Mouse (Mus musculus) hindbrain, embryonic 14.5 days (tissue): ENCODE measurements around the gene Epb42. TPM values are rescaled to one million over a fixed set of nuclear protein-coding genes. Genes with fewer than 3 reads are reported as not detected.
A peak's percentile ranks its signal among the peaks of the same experiment; 100 is the strongest.
"Not testable (repeated sequence)": the region's sequence is repeated elsewhere in the genome, so short reads cannot be mapped to it uniquely, and the experiment has no call there.

ENCODE experiments used
- ATAC-seq: fragments of 200-750 bp; cut with Nextera tagmentation; 2 replicates; pipeline ENCODE4 v1.8.0; 2017; ENCODE audit warnings: moderate number of reproducible peaks, mild to moderate bottlenecking, moderate TSS enrichment, moderate library complexity; ENCODE audit not compliant: low FRiP score
- DNase-seq: peaks from one replicate; pipeline ENCODE4 v3.0.0-alpha.2; 2015; ENCODE audit warnings: low spot score
- H3K27ac ChIP-seq: fragments of 300-500 bp; sonication (generic); 2 replicates; pipeline ENCODE4 v1.5.1; 2014; ENCODE audit warnings: mild to moderate bottlenecking, moderate library complexity
- H3K27me3 ChIP-seq: fragments of 300-500 bp; sonication (generic); 2 replicates; pipeline ENCODE4 v1.6.1; 2014; ENCODE audit warnings: mild to moderate bottlenecking, low read length, mixed read lengths; ENCODE audit not compliant: control insufficient read depth, insufficient read depth
- H3K36me3 ChIP-seq: fragments of 300-500 bp; sonication (generic); replicated peaks from 2 replicates; pipeline ENCODE4 v1.6.1; 2014; ENCODE audit not compliant: control insufficient read depth, insufficient read depth
- H3K4me1 ChIP-seq: fragments of 300-500 bp; sonication (generic); replicated peaks from 2 replicates; pipeline ENCODE4 v1.6.1; 2014; ENCODE audit warnings: antibody characterized with exemption, low read length, mixed read lengths; ENCODE audit not compliant: control insufficient read depth, insufficient read depth
- H3K4me2 ChIP-seq: fragments of 300-500 bp; sonication (generic); replicated peaks from 2 replicates; pipeline ENCODE4 v1.6.1; 2014; ENCODE audit warnings: mild to moderate bottlenecking, moderate library complexity
- H3K4me3 ChIP-seq: fragments of 300-500 bp; sonication (generic); replicated peaks from 2 replicates; pipeline ENCODE4 v1.5.1; 2014; ENCODE audit warnings: mild to moderate bottlenecking, low read length
- H3K9ac ChIP-seq: fragments of 300-500 bp; sonication (generic); 2 replicates; pipeline ENCODE4 v1.6.1; 2014
- H3K9me3 ChIP-seq: fragments of 300-500 bp; sonication (generic); 2 replicates; pipeline ENCODE4 v1.6.1; 2016; ENCODE audit warnings: low read length; ENCODE audit not compliant: control insufficient read depth
- WGBS: fragments of 180-500 bp; shearing (Covaris S2); extraction: QIAGEN DNeasy Blood & Tissue Kit; methylation state at CpG from one replicate; pipeline ENCODE4 v1.1.7; 2014; 5-methylcytosine and 5-hydroxymethylcytosine counted together
- microRNA-seq: library from miRNA; unstranded; fragments of <30 nt; microRNA quantifications from one replicate; pipeline ENCODE4, GENCODE M21; 2016
- polyA plus RNA-seq: library from polyadenylated mRNA; unstranded; fragments of >200 nt; fragmentation: Nextera tagmentation; extraction: Ambion mirVana; gene quantifications from 2 replicates; pipeline ENCODE4 v1.2.1, GENCODE M21; 2014

Epb42 gene
- polyA plus RNA-seq, 1 experiment from 2014 or later = 1.1 TPM

DNA sequence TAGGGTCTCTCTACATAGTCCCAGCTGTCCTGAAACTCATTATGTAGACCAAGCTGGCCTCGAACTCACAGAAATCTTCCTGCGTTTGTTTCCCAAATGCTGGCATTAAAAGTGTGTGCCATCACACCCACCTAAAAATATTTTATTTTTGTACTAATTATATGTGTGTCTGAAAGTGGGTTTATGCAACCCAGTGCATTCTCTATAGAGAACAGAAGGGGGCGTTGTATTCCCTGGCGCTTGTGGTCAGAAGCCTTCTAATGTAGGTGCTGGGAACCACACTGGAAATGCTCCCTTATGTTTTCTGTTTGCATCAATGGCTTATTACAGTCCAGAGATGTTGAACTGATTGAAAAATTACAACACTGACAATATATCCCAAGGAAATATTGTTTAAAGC lies 60.6 kb downstream of the Epb42 start:
- Histone ChIP-seq H3K9me3 (no peaks in the 10 kb centered on the region), H3K4me1 (peaks cover 11% of the 10 kb centered on the region), H3K27ac (no peak overlapping the region), H3K9ac (no peak overlapping the region), H3K4me2 (peak overlapping the region; percentile 66), H3K4me3 (peak overlapping the region; percentile 50; the same call in 1 of the 2 replicates), H3K36me3 (peaks cover 15% of the 10 kb centered on the region; the same call in 1 of the 2 replicates), H3K27me3 (no peaks in the 10 kb centered on the region)
- WGBS = 51% methylated on average over 4 of the region's 4 CpGs
- ATAC-seq (no peak), DNase-seq (no peak)

- no peak overlapping the region for H3K4me2 ChIP-seq
- H3K4me3 ChIP-seq = no peak overlapping the region
- 23% methylated on average over 5 of the region's 5 CpGs for WGBS
- H3K27ac ChIP-seq = no peak overlapping the region
- DNase-seq = no peak
- ATAC-seq = no peak
- no peaks in the 10 kb centered on the region for H3K27me3 ChIP-seq
- no peaks in the 10 kb centered on the region for H3K9me3 ChIP-seq
- H3K9ac ChIP-seq = no peak overlapping the region
- H3K36me3 ChIP-seq = no peaks in the 10 kb centered on the region
- peaks cover 25% of the 10 kb centered on the region for H3K4me1 ChIP-seq
These were observed 63.9 kb downstream of the Epb42 start for GRCm38 (mm10) chr2:120972964-120973363.

DNA sequence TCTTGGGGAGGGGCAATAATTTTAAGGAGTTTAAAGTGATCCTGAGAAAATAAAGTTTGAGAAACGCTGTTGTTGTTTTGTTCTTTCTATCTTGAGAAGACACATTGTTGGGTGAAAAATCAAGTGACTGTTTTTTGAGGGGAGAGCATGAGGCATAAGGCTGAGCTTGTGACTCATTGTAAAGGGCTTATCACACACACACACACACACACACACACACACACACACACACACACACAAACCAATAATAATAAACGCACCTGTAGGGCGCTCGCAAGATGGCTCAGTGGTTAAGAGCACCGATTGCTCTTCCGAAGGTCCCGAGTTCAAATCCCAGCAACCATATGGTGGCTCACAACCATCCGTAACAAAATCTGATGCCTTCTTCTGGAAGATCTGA lies 64.6 kb downstream of the Epb42 start:
- not testable (repeated sequence) for H3K4me3 ChIP-seq, DNase-seq, H3K9me3 ChIP-seq, H3K27ac ChIP-seq, H3K36me3 ChIP-seq, H3K27me3 ChIP-seq, H3K4me2 ChIP-seq, ATAC-seq, H3K9ac ChIP-seq
- H3K4me1 ChIP-seq = peaks cover 22% of the 10 kb centered on the region
- 94% methylated on average over 8 of the region's 8 CpGs for WGBS

GRCm38 (mm10) chr2:120971766-120972165 lies 65.1 kb downstream of the Epb42 start:
- Histone ChIP-seq H3K4me2 (peak overlapping the region; percentile 68), H3K4me1 (peaks cover 22% of the 10 kb centered on the region), H3K4me3 (peak overlapping the region; percentile 67; the same call in 1 of the 2 replicates), H3K27me3 (no peaks in the 10 kb centered on the region), H3K9ac (no peak overlapping the region), H3K27ac (no peak overlapping the region), H3K36me3 (no peaks in the 10 kb centered on the region; the same call in 1 of the 2 replicates), H3K9me3 (no peaks in the 10 kb centered on the region)
- ATAC-seq (no peak), DNase-seq (no peak)
- 94% methylated on average over 4 of the region's 4 CpGs for WGBS

- H3K4me3 ChIP-seq = peak within 1 kb of the TSS; percentile 67
- H3K27me3 ChIP-seq = no peaks in the 10 kb centered on the region
- H3K9me3 ChIP-seq = no peaks in the 10 kb centered on the region
- peak; percentile 86 for DNase-seq
- ATAC-seq = peak; percentile 91
- peak within 1 kb of the TSS; percentile 68 for H3K4me2 ChIP-seq
- under 1% methylated on average over 39 of the region's 39 CpGs for WGBS
- no peaks in the 10 kb centered on the region; the same call in 1 of the 2 replicates for H3K36me3 ChIP-seq
- peak within 1 kb of the TSS; percentile 80 for H3K9ac ChIP-seq
- peaks cover 22% of the 10 kb centered on the region for H3K4me1 ChIP-seq
- peak within 1 kb of the TSS; percentile 86 for H3K27ac ChIP-seq
These were observed 66.3 kb downstream of the Epb42 start, which contains the start of gene Ubr1 for GRCm38 (mm10) chr2:120970559-120971080. Ubr1 (minus strand) TSS chr2:120970715.

- Histone ChIP-seq H3K4me1 (peaks cover 22% of the 10 kb centered on the region), H3K36me3 (no peaks in the 10 kb centered on the region; the same call in 1 of the 2 replicates), H3K4me3 (peak overlapping the region; percentile 67), H3K9ac (peak overlapping the region; percentile 80), H3K27ac (peak overlapping the region; percentile 86), H3K27me3 (no peaks in the 10 kb centered on the region), H3K4me2 (peak overlapping the region; percentile 68), H3K9me3 (no peaks in the 10 kb centered on the region)
- DNase-seq (peak; percentile 36), ATAC-seq (no peak; the same call in none of the 2 replicates)
- under 1% methylated on average over 23 of the region's 23 CpGs for WGBS
These were observed 66.8 kb downstream of the Epb42 start for GRCm38 (mm10) chr2:120970045-120970539.

Small RNA genes within 50 kb of the gene (microRNA-seq; reads per million reads assigned to microRNA genes)
- not detected for gene Gm44325

Other genes with a start within 250 kb of the Epb42 start
- gene Cdan1, start 186.9 kb downstream of the Epb42 start, polyA plus RNA-seq = 8.9 and 9.9 TPM in 2 replicates
- 17.4 and 18.1 TPM in 2 replicates for gene Ttbk2, start 186.5 kb downstream of the Epb42 start, polyA plus RNA-seq
- 32.8 and 36.3 TPM in 2 replicates for gene Ubr1, start 66.4 kb downstream of the Epb42 start, polyA plus RNA-seq
- gene Tmem62, start 60.1 kb downstream of the Epb42 start, polyA plus RNA-seq = 18.5 and 18.9 TPM in 2 replicates
- 76.1 and 87.1 TPM in 2 replicates for gene Ccndbp1, start 28.7 kb downstream of the Epb42 start, polyA plus RNA-seq
- gene Tgm5, start 48.8 kb upstream of the Epb42 start, polyA plus RNA-seq = 0.22 and 0.24 TPM in 2 replicates
- not detected in 2 replicates for gene Tgm7, start 72.7 kb upstream of the Epb42 start, polyA plus RNA-seq
- gene Adal, start 103.4 kb upstream of the Epb42 start, polyA plus RNA-seq = 26.9 and 32.6 TPM in 2 replicates
- 16.2 and 20.9 TPM in 2 replicates for gene Lcmt2, start 103.6 kb upstream of the Epb42 start, polyA plus RNA-seq
- gene Tubgcp4, start 133.6 kb upstream of the Epb42 start, polyA plus RNA-seq = 43.3 and 43.7 TPM in 2 replicates
- gene Zscan29, start 134.1 kb upstream of the Epb42 start, polyA plus RNA-seq = 6.6 and 7.7 TPM in 2 replicates
- 165 and 170 TPM in 2 replicates for gene Trp53bp1, start 234.3 kb upstream of the Epb42 start, polyA plus RNA-seq